Mouse (Mus musculus) effector memory CD4-positive, alpha-beta T cell, adult 5 months (primary cell): ENCODE results near the gene 2700081O15Rik. TPM values are rescaled to one million over a fixed set of nuclear protein-coding genes. Genes with fewer than 3 reads are reported as not detected.

Source experiments
- polyA plus RNA-seq: library from polyadenylated mRNA; unstranded; fragments of 100-300 nt; shearing (Covaris generic); gene quantifications from one replicate; pipeline ENCODE4 v1.2.1, GENCODE M21; 2017

2700081O15Rik gene
- polyA plus RNA-seq, result not detected

DNA sequence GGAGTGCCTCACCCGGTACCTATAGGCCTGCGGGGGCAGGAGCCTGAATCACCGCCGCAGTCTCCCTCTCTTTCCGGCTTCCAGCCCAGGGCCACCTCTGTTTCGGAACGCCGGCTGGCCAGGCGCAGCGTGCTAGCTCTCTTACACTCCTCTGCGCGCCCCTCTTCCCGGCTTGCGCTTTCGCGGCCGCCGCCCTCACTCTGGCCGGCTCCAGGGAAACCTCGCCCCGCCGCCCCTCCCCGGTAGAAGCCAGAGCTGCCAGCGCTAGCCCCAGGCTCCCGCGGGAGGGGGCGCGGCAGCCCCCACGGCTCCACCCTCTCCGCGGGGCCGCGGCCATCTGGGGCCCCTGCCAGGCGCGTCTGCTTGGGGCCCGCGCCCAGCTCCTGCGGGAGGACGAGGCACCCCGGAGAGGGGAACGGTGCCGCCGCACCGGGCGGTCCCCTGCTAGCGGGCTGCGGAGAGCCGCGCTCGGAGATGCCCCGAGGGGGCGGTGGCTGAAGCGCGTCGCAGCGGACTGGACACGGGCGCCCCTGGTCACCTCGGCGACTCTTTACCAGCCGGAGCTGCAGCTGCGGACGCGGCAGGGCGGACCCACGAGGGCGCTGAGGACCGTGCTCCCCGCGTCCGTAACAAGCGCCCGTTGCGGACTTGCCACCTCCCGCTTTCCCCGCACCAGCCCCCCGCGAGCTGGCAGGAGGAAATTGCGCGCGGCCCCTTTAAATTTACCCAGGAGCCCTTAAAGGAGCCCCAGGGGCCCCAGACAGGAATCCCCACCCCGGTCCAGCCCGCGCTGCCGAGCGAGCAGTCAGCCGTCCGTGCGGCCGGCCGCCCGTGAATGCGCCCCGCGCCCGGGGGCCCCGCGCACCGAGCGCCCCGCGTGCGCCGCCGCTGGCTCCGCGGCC, at the start of gene 2700081O15Rik:
Gene 2700081O15Rik (plus strand): TSS at position 792 of the 902 bp plus-strand sequence.

GRCm38 (mm10) chr19:7382903-7383865, 34.2 kb upstream of the 2700081O15Rik start, which contains the start of gene Spindoc:
Gene Spindoc (minus strand): TSS chr19:7382994.

Other genes with a start within 250 kb of the 2700081O15Rik start
- gene Otub1, start 211.3 kb upstream of the 2700081O15Rik start, polyA plus RNA-seq, result 57.0 TPM
- 416 TPM for gene Cox8a, start 200.0 kb upstream of the 2700081O15Rik start, polyA plus RNA-seq
- gene Naa40, start 176.4 kb upstream of the 2700081O15Rik start, polyA plus RNA-seq, result 35.8 TPM
- 1.7 TPM for gene Rcor2, start 150.3 kb upstream of the 2700081O15Rik start, polyA plus RNA-seq
- gene Mark2, start 75.8 kb upstream of the 2700081O15Rik start, polyA plus RNA-seq, result 197 TPM
- 21.6 TPM for gene Spindoc, start 34.6 kb upstream of the 2700081O15Rik start, polyA plus RNA-seq
- gene Rtn3, start 65.7 kb downstream of the 2700081O15Rik start, polyA plus RNA-seq, result 65.5 TPM
- 20.3 TPM for gene Atl3, start 76.4 kb downstream of the 2700081O15Rik start, polyA plus RNA-seq
- gene Pla2g16, start 139.8 kb downstream of the 2700081O15Rik start, polyA plus RNA-seq, result 49.8 TPM
- not detected for gene Lgals12, start 189.6 kb downstream of the 2700081O15Rik start, polyA plus RNA-seq
- not detected for gene Hrasls5, start 194.9 kb downstream of the 2700081O15Rik start, polyA plus RNA-seq